Mouse (Mus musculus) neural tube, embryonic 13.5 days (tissue): ENCODE results near the gene Sugp2. TPM values are rescaled to one million over a fixed set of nuclear protein-coding genes. Genes with fewer than 3 reads are reported as not detected.

Source experiments
- ATAC-seq: fragments of 200-750 bp; cut with Nextera tagmentation; 2 replicates; pipeline ENCODE4 v1.8.0; 2017; ENCODE audit warnings: low read depth, mild to moderate bottlenecking, moderate TSS enrichment, moderate library complexity
- H3K27ac ChIP-seq: fragments of 300-500 bp; sonication (generic); replicated peaks from 2 replicates; pipeline ENCODE4 v1.5.1; 2015; ENCODE audit warnings: moderate library complexity, mild to moderate bottlenecking, inconsistent platforms
- H3K27me3 ChIP-seq: fragments of 300-500 bp; sonication (generic); 2 replicates; pipeline ENCODE4 v1.6.1; 2015; ENCODE audit warnings: mild to moderate bottlenecking, inconsistent platforms
- H3K36me3 ChIP-seq: fragments of 300-500 bp; sonication (generic); 2 replicates; pipeline ENCODE4 v1.6.1; 2015; ENCODE audit warnings: mild to moderate bottlenecking, inconsistent platforms
- H3K4me1 ChIP-seq: fragments of 300-500 bp; sonication (generic); replicated peaks from 2 replicates; pipeline ENCODE4 v1.6.1; 2015; ENCODE audit warnings: inconsistent platforms
- H3K4me2 ChIP-seq: fragments of 300-500 bp; sonication (generic); 2 replicates; pipeline ENCODE4 v1.6.1; 2015; ENCODE audit warnings: inconsistent platforms, mild to moderate bottlenecking, moderate library complexity
- H3K4me3 ChIP-seq: fragments of 300-500 bp; sonication (generic); 2 replicates; pipeline ENCODE4 v1.5.1; 2015; ENCODE audit warnings: mild to moderate bottlenecking, inconsistent platforms
- H3K9ac ChIP-seq: fragments of 300-500 bp; sonication (generic); 2 replicates; pipeline ENCODE4 v1.6.1; 2015; ENCODE audit warnings: moderate library complexity, mild to moderate bottlenecking, inconsistent platforms
- H3K9me3 ChIP-seq: fragments of 300-500 bp; sonication (generic); 2 replicates; pipeline ENCODE4 v1.6.1; 2016; ENCODE audit warnings: inconsistent platforms
- WGBS: fragments of 180-500 bp; shearing (Covaris S2); methylation state at CpG from one replicate; pipeline ENCODE4 v1.1.7; 2015; 5-methylcytosine and 5-hydroxymethylcytosine counted together
- polyA plus RNA-seq: library from polyadenylated mRNA; unstranded; fragments of >200 nt; fragmentation: Nextera tagmentation; extraction: Ambion mirVana; gene quantifications from 2 replicates; pipeline ENCODE4 v1.2.1, GENCODE M21; 2015

The Sugp2 gene
- polyA plus RNA-seq, 1 experiment from 2014 or later, result 64.8 TPM

GRCm38 (mm10) chr8:70284421-70284820 lies 50.4 kb downstream of the Sugp2 start:
- Histone ChIP-seq H3K4me2 (peak overlapping the region; percentile 89), H3K36me3 (peaks cover 47% of the 10 kb centered on the region), H3K4me1 (peaks cover 23% of the 10 kb centered on the region), H3K27ac (no peak overlapping the region), H3K9ac (no peak overlapping the region), H3K4me3 (peak overlapping the region; percentile 76; the same call in 1 of the 2 replicates), H3K27me3 (no peaks in the 10 kb centered on the region), H3K9me3 (no peaks in the 10 kb centered on the region)
- 80% methylated on average over 5 of the region's 5 CpGs for WGBS
- no peak for ATAC-seq

DNA sequence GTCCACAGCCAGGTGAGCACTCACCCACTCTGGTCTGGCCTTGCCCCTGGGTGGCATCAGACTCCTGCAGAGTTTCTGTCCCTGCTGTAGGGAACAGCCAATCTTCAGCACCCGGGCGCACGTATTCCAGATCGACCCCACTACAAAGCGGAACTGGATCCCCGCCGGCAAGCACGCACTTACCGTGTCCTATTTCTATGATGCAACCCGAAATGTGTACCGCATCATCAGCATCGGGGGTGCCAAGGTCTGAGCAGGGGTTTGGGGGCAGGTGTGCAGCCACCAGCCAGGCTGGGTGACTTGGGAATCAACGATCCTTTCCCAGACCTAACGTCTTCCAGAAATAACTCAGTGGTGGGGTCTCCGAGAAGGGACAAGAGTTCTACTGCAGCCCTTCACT lies 51.3 kb downstream of the Sugp2 start:
- peaks cover 55% of the 10 kb centered on the region for H3K36me3 ChIP-seq
- no peak overlapping the region for H3K4me3 ChIP-seq

DNA sequence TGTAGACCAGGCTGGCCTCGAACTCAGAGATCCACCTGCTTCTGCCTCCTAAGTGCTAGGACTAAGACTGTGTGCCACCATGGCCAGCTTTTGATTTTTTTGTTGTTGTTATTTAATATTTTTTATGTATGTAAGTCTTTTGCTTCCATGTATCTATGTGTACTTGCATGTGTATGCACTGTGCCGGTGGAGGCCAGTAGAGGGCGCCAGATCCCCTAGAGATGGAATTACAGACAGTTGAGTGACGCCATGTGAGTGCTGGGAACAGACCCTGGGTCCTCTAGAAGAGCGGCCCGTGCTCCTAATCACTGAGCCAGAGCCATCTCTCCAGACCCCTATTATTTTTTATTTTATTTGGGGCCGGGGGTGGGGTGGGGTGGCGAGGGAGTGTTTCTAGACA lies 52.7 kb downstream of the Sugp2 start:
- Histone ChIP-seq H3K9me3 (no peaks in the 10 kb centered on the region), H3K36me3 (peaks cover 69% of the 10 kb centered on the region), H3K9ac (no peak overlapping the region), H3K27ac (no peak overlapping the region), H3K27me3 (no peaks in the 10 kb centered on the region), H3K4me1 (peaks cover 23% of the 10 kb centered on the region), H3K4me3 (no peak overlapping the region), H3K4me2 (no peak overlapping the region)
- no peak for ATAC-seq
- 94% methylated on average over 8 of the region's 8 CpGs for WGBS

More for the DNA sequence above, 51.3 kb downstream of the Sugp2 start:
- 98% methylated on average over 15 of the region's 15 CpGs for WGBS
- Histone ChIP-seq H3K4me2 (no peak overlapping the region), H3K27me3 (no peaks in the 10 kb centered on the region), H3K9ac (no peak overlapping the region), H3K9me3 (no peaks in the 10 kb centered on the region), H3K27ac (no peak overlapping the region), H3K4me1 (peaks cover 23% of the 10 kb centered on the region)
- no peak for ATAC-seq

DNA sequence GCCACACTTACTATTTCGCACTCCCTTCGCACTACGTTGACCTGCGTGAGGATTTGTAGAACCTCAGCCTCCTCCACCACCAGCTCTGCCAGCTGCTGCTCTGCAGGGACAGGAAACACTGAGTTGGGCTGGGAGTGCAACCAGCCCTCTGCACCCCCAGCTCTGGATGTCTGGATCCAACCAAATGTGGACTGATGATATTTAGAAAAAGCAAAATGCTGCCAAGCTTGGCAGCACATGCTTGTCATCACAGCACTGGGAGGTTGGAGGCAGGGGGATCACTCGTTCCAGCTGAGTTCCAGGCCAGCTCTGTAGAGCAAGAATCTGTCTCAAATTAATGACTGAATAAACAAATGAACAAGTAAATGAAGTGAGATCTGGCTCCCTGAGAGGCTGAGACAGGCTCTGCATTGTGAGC lies 60.0 kb downstream of the Sugp2 start:
- no peaks in the 10 kb centered on the region for H3K9me3 ChIP-seq
- WGBS, result 79% methylated on average over 5 of the region's 5 CpGs
- ATAC-seq, result no peak

GRCm38 (mm10) chr8:70300881-70301280 lies 66.9 kb downstream of the Sugp2 start:
- Histone ChIP-seq H3K27ac (no peak overlapping the region), H3K4me1 (peaks cover 30% of the 10 kb centered on the region), H3K27me3 (no peaks in the 10 kb centered on the region), H3K4me2 (peak overlapping the region; percentile 96), H3K9ac (no peak overlapping the region), H3K9me3 (no peaks in the 10 kb centered on the region), H3K36me3 (peaks cover 56% of the 10 kb centered on the region), H3K4me3 (no peak overlapping the region)
- 77% methylated on average over 3 of the region's 3 CpGs for WGBS
- no peak for ATAC-seq

More for the DNA sequence above, 60.0 kb downstream of the Sugp2 start:
- Histone ChIP-seq H3K4me2 (no peak overlapping the region), H3K4me3 (no peak overlapping the region), H3K9ac (no peak overlapping the region), H3K4me1 (no peaks in the 10 kb centered on the region), H3K27me3 (no peaks in the 10 kb centered on the region), H3K36me3 (peaks cover 95% of the 10 kb centered on the region), H3K27ac (no peak overlapping the region)

DNA sequence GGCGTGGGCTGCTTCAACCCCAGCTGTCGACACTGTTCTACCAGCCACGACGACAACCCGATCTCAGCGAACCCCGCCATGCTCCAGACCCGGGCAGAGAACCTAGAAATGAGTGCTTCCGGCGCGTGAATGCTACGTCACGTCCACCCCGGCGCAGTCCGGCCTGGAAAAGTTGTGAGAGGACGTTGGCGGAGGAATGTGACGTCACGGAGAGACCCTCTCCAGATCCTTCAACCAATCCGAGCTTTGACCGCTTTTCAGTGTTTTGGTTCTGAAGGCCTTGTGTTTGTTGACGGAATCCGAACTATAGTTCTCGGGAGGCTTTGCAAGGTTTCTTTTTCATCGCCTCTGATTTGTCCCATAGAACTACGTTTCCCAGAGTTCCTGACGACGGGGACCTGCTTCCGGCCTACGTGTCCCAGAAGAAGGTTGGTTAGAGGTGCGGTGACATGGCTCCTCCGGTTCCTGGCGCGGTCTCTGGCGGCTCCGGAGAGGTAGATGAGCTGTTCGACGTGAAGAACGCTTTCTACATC lies 68.4 kb downstream of the Sugp2 start, which contains the start of the genes Ddx49 and Cope:
TSS of gene Ddx49 (minus strand) at position 132 of the 533 bp plus-strand sequence.
TSS of gene Cope (plus strand) at position 161 of the 533 bp plus-strand sequence.
- Histone ChIP-seq H3K4me1 (peaks cover 30% of the 10 kb centered on the region), H3K27ac (peak within 1 kb of the TSS; percentile 67), H3K9me3 (no peaks in the 10 kb centered on the region), H3K9ac (peak within 1 kb of the TSS; percentile 86), H3K36me3 (peaks cover 53% of the 10 kb centered on the region), H3K4me3 (peak within 1 kb of the TSS; percentile 91), H3K4me2 (peak within 1 kb of the TSS; percentile 96), H3K27me3 (no peaks in the 10 kb centered on the region)
- peak; percentile 93 for ATAC-seq
- under 1% methylated on average over 40 of the region's 40 CpGs for WGBS

GRCm38 (mm10) chr8:70302901-70303300 lies 68.9 kb downstream of the Sugp2 start:
- Histone ChIP-seq H3K27ac (peak overlapping the region; percentile 67), H3K36me3 (peaks cover 53% of the 10 kb centered on the region)
- WGBS, result 4% methylated on average over 16 of the region's 16 CpGs

DNA sequence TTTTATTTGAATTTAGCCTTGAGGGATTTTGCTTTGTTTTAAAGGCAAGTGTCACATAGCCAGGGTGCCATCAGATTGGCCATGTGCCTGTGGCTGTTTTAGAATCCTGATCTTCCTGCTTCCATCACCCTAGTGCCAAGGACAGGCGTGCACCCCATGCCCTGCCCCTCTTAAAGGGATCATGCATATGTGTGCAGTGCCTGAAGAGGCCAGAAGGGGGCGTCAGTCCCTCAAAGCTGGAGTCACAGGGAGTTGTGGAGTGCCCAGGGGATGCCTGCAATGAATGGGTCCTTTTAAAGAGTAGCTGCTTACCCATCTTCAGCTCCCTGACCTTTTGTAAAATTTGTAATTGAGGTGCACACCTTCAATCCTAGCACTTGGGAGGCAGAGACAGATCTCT lies 75.3 kb downstream of the Sugp2 start:
- peaks cover 88% of the 10 kb centered on the region for H3K36me3 ChIP-seq

More at GRCm38 (mm10) chr8:70302901-70303300, 68.9 kb downstream of the Sugp2 start:
- peak overlapping the region; percentile 91 for H3K4me3 ChIP-seq
- peak; percentile 54 for ATAC-seq
- H3K4me1 ChIP-seq, result peaks cover 30% of the 10 kb centered on the region
- H3K9me3 ChIP-seq, result no peaks in the 10 kb centered on the region
- H3K27me3 ChIP-seq, result no peaks in the 10 kb centered on the region
- peak overlapping the region; percentile 96 for H3K4me2 ChIP-seq
- H3K9ac ChIP-seq, result peak overlapping the region; percentile 86

DNA sequence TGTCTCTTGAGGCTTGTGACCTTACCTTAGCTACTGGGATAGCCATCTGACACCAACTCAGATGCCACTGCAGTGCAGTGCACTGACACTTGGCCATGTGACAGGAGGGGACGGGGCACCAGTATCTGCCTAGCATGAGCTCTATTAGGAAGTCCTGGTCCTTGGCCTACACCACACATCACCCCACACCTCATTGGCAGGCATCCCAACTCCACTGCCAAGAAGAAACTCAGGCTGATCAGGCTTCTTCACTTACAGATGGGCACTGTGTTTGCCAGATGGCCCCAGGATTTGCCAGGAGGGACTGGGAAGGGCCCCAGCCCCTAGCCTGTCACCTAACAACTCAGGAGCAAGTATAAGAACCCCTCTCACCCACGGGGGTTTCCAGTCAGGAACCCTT lies 79.4 kb downstream of the Sugp2 start:
- no peak for ATAC-seq
- H3K36me3 ChIP-seq, result peaks cover 54% of the 10 kb centered on the region
- no peaks in the 10 kb centered on the region for H3K9me3 ChIP-seq

More for the DNA sequence above, 75.3 kb downstream of the Sugp2 start:
- Histone ChIP-seq H3K4me1 (peaks cover 3% of the 10 kb centered on the region), H3K9ac (no peak overlapping the region), H3K9me3 (no peaks in the 10 kb centered on the region), H3K27me3 (no peaks in the 10 kb centered on the region), H3K4me3 (no peak overlapping the region), H3K27ac (no peak overlapping the region), H3K4me2 (no peak overlapping the region)
- 30% methylated on average over 2 of the region's 2 CpGs for WGBS
- ATAC-seq, result no peak

GRCm38 (mm10) chr8:70315624-70316510 lies 81.8 kb downstream of the Sugp2 start, which contains the start of gene Cers1:
TSS of gene Cers1 (plus strand) at chr8:70315775.
- 1% methylated on average over 66 of the region's 66 CpGs for WGBS
- H3K36me3 ChIP-seq, result peaks cover 54% of the 10 kb centered on the region

More for the DNA sequence above, 79.4 kb downstream of the Sugp2 start:
- H3K4me3 ChIP-seq, result no peak overlapping the region
- H3K4me2 ChIP-seq, result no peak overlapping the region
- WGBS, result 90% methylated on average over 2 of the region's 2 CpGs
- H3K27ac ChIP-seq, result no peak overlapping the region
- no peak overlapping the region for H3K9ac ChIP-seq
- H3K4me1 ChIP-seq, result peaks cover 36% of the 10 kb centered on the region
- no peaks in the 10 kb centered on the region for H3K27me3 ChIP-seq

DNA sequence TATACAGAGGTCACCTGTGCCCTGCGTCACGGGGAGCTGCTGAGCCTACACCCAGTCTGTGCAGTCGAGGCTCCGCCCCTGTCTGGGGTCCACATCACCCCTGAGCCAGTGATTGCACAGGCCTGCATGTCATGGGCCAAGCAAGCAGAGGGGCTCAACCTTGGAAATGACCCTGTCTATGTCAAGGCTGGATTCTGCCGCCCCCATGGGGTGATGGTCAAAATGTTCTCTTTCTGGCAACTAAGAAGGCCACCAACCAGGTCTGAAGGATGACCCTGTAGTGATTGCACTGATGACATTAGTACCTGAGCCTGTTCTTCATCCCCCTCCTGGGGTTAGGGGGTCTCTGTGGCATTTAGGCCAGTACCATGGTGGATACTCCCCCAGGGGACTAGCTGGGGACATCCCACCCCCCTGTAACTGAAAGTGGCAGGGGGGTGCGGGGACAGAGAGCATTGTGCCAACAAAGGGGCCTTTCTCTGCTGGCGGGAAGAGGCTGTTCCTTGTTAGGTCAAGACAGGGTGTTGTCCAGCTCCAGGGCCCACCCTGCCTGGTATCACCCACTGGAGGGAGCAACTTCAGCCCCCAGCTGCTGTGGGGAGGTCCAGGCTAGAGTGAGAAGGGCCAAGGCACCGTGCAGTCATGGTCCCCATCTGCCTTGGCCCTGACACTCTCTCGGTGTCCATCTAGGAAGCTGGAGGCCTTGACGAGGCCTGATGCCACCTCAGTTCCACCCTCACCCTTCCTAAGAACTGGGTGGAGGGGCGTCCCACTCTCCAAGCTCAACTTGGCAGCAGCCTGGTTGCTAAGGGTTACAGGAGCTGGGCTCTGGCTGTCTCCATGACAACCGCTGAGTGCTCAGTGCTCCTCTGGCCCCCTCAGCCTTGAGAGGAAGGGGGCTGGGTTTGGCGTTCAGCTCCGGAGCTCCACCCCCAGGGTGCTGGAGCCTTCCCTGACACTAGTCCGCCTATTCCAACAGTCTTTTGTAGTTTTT lies 82.8 kb downstream of the Sugp2 start:
- 9% methylated on average over 15 of the region's 15 CpGs for WGBS
- Histone ChIP-seq H3K27ac (peak overlapping the region; percentile 93), H3K4me3 (peak overlapping the region; percentile 68), H3K27me3 (no peaks in the 10 kb centered on the region), H3K4me2 (peak overlapping the region; percentile 82), H3K9ac (peak overlapping the region; percentile 84), H3K36me3 (peaks cover 53% of the 10 kb centered on the region), H3K9me3 (no peaks in the 10 kb centered on the region), H3K4me1 (peaks cover 37% of the 10 kb centered on the region)
- peak; percentile 81 for ATAC-seq

More at GRCm38 (mm10) chr8:70315624-70316510, 81.8 kb downstream of the Sugp2 start, which contains the start of gene Cers1:
- Histone ChIP-seq H3K27ac (peak within 1 kb of the TSS; percentile 93), H3K4me2 (peak within 1 kb of the TSS; percentile 82), H3K4me3 (peak within 1 kb of the TSS; percentile 68), H3K4me1 (peaks cover 37% of the 10 kb centered on the region), H3K9ac (peak within 1 kb of the TSS; percentile 84), H3K9me3 (no peaks in the 10 kb centered on the region), H3K27me3 (no peaks in the 10 kb centered on the region)
- ATAC-seq, result peak; percentile 58
